Mouse (Mus musculus): ENCODE measurements at regions not wholly inside any gene's neighbourhood (a gene's known extent, or its start where the extent isn't known, plus 50 kb on each side); places are given as distances from the start of the nearest gene placed in this dataset.

DNA sequence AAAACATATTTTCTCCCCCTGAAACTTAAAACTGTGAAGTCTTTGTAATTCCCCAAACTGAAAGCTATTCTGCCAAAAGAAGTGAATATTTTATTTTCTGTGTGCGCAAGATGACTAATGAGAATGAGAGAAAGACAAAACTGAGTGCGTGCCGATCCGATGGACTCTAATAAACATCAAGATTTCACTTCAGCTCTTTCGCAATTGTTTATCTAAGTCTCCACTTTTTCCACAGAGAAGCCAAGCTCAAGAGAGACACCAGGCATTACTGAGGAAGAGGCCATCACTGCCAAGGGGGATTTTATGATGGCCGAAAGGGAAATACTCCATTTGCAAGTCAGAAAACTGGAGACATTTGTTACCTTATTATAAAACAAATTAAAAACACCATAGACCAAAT lies 55.0 kb upstream of the Uqcrfs1 start:
- no peak for ATAC-seq (replicated peaks; ENCODE audit: low read depth, poor library complexity, severe bottlenecking)

DNA sequence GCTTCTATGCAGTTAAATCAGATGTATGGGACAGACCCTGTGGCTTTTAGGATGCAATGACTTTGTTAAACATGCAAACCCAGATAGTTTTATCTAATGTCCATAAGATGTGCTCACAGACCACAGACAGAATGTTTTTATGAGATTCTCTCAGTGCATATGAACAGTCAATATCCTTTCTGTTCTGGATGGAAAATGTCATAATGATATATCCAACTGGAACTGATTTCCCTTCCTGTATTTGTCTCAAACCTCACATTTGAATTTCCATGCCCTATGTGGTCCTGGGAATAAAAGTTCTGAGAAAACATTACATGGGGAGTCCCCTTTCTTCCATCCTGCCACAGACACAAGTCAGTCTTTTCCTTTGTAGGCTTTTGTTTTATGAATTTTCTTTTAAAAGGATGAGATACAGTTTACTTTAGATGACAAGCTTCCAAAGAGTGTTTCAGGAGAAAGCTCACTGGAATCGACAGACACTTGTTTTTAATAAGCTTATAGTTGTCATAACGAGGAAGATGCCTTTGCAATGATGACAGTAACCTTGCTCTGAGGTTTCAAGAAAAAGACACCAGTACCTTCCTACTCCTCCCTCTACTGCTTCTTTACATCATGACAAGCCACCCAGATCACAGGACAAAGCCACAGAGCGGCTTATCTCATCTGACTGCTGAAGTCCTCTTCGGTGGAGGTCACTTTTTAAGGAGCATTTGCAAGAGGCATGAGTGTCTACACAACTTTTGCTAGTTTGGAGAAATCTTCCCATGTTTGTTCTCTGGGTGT lies 55.7 kb upstream of the Uqcrfs1 start:
- no peak for ATAC-seq (replicated peaks; ENCODE audit: low read depth, poor library complexity, severe bottlenecking)

DNA sequence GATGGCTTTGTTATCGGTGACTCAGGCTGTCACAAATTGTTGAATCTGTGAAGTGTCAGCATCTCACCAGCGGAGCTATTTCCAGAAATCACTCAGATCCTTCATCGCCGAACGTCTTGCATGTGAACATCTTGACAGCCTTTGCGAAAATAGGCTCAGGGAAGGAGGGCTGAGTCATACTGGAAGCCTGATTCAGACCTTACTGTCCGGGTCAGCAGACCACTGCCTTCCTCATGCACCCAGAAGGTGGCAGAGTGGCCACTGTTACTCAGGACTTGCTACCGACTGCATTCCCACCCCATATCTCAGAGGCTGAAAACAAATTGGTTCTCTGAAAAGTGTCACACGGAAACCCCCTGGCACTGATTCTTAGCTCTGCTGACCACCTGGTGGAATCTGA lies 55.9 kb upstream of the Dusp22 start:
- ATAC-seq (replicated peaks; ENCODE audit: low read depth, poor library complexity, severe bottlenecking), result peak; percentile 68

DNA sequence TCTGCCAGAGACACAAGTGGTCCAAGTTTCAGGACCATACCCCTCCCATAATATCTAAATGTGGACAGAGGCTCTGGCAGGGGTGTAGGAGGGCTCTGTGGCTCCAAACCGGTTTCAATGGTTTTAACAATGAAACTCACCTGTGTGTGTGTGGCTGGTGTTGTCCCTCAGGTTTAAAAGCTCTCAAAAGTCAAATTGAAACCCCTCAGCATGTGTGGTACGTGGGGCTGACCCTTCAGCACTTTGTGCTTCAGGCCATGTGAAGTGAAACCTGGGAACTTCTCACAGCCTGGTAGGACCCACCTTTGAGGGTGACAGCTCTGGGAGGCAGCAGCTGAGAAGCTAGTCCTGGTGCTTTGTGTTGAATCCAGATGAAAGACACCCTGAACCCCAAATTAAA lies 52.5 kb upstream of the Dusp22 start:
- ATAC-seq (replicated peaks; ENCODE audit: low read depth, poor library complexity, severe bottlenecking), result no peak

DNA sequence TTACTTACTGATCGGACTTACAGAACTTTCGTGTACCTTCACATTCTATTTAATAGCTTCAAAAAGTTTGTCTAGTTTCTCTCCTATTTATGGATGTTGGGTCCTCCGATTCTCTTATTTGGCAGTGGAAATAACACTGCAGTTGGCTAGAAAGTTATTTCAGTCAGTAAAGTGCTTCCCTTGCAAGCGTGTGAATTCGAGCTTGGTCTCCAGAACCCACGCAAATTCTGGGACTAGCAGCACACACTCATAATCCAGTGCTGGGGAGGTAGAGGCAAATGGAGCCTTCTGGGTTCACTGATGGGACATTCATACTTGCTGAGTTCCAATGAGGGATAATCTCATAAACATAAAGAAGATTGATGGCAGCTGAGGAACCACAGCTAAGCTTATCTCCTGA lies 51.9 kb upstream of the Dusp22 start:
- ATAC-seq (replicated peaks; ENCODE audit: low read depth, poor library complexity, severe bottlenecking), result no peak

DNA sequence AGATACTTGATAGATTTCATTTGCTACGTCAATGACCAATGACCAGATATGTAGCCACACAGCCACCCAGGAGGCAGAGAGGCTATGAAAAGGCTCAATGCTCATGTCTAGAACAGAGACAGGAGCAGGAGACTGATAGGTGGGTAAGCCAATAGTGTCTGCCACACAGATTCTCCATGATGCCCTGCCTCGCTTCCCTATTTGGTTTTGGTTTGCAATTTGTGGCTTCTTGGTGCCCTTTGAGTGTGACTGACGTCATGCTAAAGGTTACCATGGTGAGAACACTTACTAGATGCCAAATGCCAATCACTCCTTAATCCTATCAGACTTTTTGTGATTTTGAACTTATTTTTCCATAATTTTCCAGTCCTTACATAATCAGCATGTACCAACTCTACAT lies 50.0 kb upstream of the Dusp22 start:
- ATAC-seq (replicated peaks; ENCODE audit: low read depth, poor library complexity, severe bottlenecking), result peak; percentile 73
